Mouse (Mus musculus) CH12.LX (cell line): ENCODE measurements at regions not wholly inside any gene's neighbourhood (a gene's known extent, or its start where the extent isn't known, plus 50 kb on each side); places are given as distances from the start of the nearest gene placed in this dataset.

Experiments
- DNase-seq: peaks from one replicate; pipeline ENCODE4 v3.0.0-alpha.2; 2013; ENCODE audit errors: extremely low read depth
- H3K27ac ChIP-seq: 2 replicates; pipeline ENCODE4 v1.5.1; 2012; ENCODE audit warnings: low read depth, mild to moderate bottlenecking, control low read depth, moderate library complexity; ENCODE audit not compliant: insufficient read depth
- H3K27me3 ChIP-seq: replicated peaks from 2 replicates; pipeline ENCODE3; 2012; ENCODE audit warnings: inconsistent platforms
- H3K36me3 ChIP-seq, 2 experiments: replicated peaks in 1 of 2; 2 replicates each; pipeline versions ENCODE3 to v1.6.1; 2012; ENCODE audit warnings: inconsistent platforms in 1 of 2, low read length in 1 of 2, mild to moderate bottlenecking in 1 of 2, mixed read lengths in 1 of 2, moderate library complexity in 1 of 2; ENCODE audit not compliant: control insufficient read depth in 1 of 2, insufficient read depth in 1 of 2
- H3K4me1 ChIP-seq, 2 experiments: 2 replicates each; pipeline ENCODE4 v1.6.1; 2012; ENCODE audit warnings: inconsistent platforms in 1 of 2, moderate library complexity in 1 of 2; ENCODE audit not compliant: insufficient read depth in 2 of 2, control insufficient read depth in 1 of 2
- H3K4me2 ChIP-seq: 2 replicates; pipeline ENCODE4 v1.6.1; 2012; ENCODE audit warnings: low read depth, mild to moderate bottlenecking, control low read depth; ENCODE audit not compliant: poor library complexity, insufficient read depth, severe bottlenecking
- H3K4me3 ChIP-seq, 3 experiments: fragments of 150-350 bp in 1 of 3; sonication (generic) in 1 of 3; replicated peaks in 1 of 3; 2 replicates each; pipeline versions ENCODE3 to v1.5.1; 2011 to 2012; ENCODE audit warnings: low read depth in 2 of 3, low read length in 2 of 3, mild to moderate bottlenecking in 2 of 3, moderate library complexity in 2 of 3, control low read depth in 1 of 3, improper control_type of control experiment in 1 of 3, inconsistent platforms in 1 of 3, mixed read lengths in 1 of 3; ENCODE audit not compliant: poor library complexity in 1 of 3
- H3K79me2 ChIP-seq: replicated peaks from 2 replicates; pipeline ENCODE4 v1.6.1; 2012; ENCODE audit warnings: mild to moderate bottlenecking, moderate library complexity; ENCODE audit not compliant: control insufficient read depth, poor library complexity, insufficient read depth, severe bottlenecking; ENCODE audit errors: extremely low read depth
- H3K9ac ChIP-seq: 2 replicates; pipeline ENCODE4 v1.6.1; 2012; ENCODE audit warnings: low read depth, mild to moderate bottlenecking, control low read depth, moderate library complexity; ENCODE audit not compliant: insufficient read depth
- H3K9me3 ChIP-seq: replicated peaks from 2 replicates; pipeline ENCODE3; 2012; ENCODE audit warnings: low read length, inconsistent platforms, mixed read lengths
- BHLHE40 ChIP-seq: IDR thresholded peaks from 2 replicates; pipeline ENCODE4 v1.6.1; 2011; ENCODE audit warnings: mild to moderate bottlenecking, low read depth, low read length, improper control_type of control experiment
- CHD2 ChIP-seq: IDR thresholded peaks from 2 replicates; pipeline ENCODE4 v1.6.1; 2011; ENCODE audit warnings: low read length, improper control_type of control experiment
- E2F4 ChIP-seq: IDR thresholded peaks from 2 replicates; pipeline ENCODE4 v1.6.1; 2011; ENCODE audit warnings: low read depth, low read length, improper control_type of control experiment; ENCODE audit not compliant: insufficient replicate concordance
- ETS1 ChIP-seq: conservative IDR thresholded peaks from 2 replicates; pipeline ENCODE4 v1.6.1; 2012; ENCODE audit warnings: low read depth, mild to moderate bottlenecking, inconsistent platforms, low read length, improper control_type of control experiment, moderate library complexity
- JUN ChIP-seq: IDR thresholded peaks from 2 replicates; pipeline ENCODE4 v1.6.1; 2011; ENCODE audit warnings: low read depth, mild to moderate bottlenecking, low read length, improper control_type of control experiment, moderate library complexity; ENCODE audit not compliant: insufficient read depth
- JUND ChIP-seq: conservative IDR thresholded peaks from 2 replicates; pipeline ENCODE4 v1.6.1; 2011; ENCODE audit warnings: low read depth, low read length, improper control_type of control experiment
- KAT2A ChIP-seq: IDR thresholded peaks from 2 replicates; pipeline ENCODE4 v1.6.1; 2012; ENCODE audit warnings: low read length, improper control_type of control experiment, inconsistent platforms; ENCODE audit not compliant: insufficient replicate concordance
- MAX ChIP-seq: IDR thresholded peaks from 2 replicates; pipeline ENCODE4 v1.6.1; 2011; ENCODE audit warnings: low read length, improper control_type of control experiment
- MAZ ChIP-seq: IDR thresholded peaks from 2 replicates; pipeline ENCODE4 v1.6.1; 2012; ENCODE audit warnings: low read depth, mild to moderate bottlenecking, inconsistent platforms, low read length, improper control_type of control experiment, moderate library complexity
- MEF2A ChIP-seq: IDR thresholded peaks from 2 replicates; pipeline ENCODE4 v1.6.1; 2014; ENCODE audit warnings: low read depth, mild to moderate bottlenecking, inconsistent platforms, low read length, improper control_type of control experiment, borderline replicate concordance
- MYC ChIP-seq: IDR thresholded peaks from 2 replicates; pipeline ENCODE4 v1.6.1; 2011; ENCODE audit warnings: low read depth, mild to moderate bottlenecking, improper control_type of control experiment, low read length
- NELFE ChIP-seq: IDR thresholded peaks from 2 replicates; pipeline ENCODE4 v1.6.1; 2011; ENCODE audit warnings: low read depth, low read length, improper control_type of control experiment
- NRF1 ChIP-seq: IDR thresholded peaks from 2 replicates; pipeline ENCODE4 v1.6.1; 2014; ENCODE audit warnings: low read depth, mild to moderate bottlenecking, inconsistent platforms, low read length, improper control_type of control experiment, moderate library complexity
- POLR2A ChIP-seq: IDR thresholded peaks from 2 replicates; pipeline ENCODE4 v1.6.1; 2011; ENCODE audit warnings: low read depth, mild to moderate bottlenecking, improper control_type of control experiment, low read length
- POLR2AphosphoS2 ChIP-seq: IDR thresholded peaks from 2 replicates; pipeline ENCODE4 v1.6.1; 2011; ENCODE audit warnings: low read depth, low read length, improper control_type of control experiment
- RAD21 ChIP-seq: IDR thresholded peaks from 2 replicates; pipeline ENCODE4 v1.6.1; 2011; ENCODE audit warnings: low read depth, mild to moderate bottlenecking, low read length, improper control_type of control experiment, moderate library complexity
- SIN3A ChIP-seq: IDR thresholded peaks from 2 replicates; pipeline ENCODE4 v1.6.1; 2012; ENCODE audit warnings: low read length, improper control_type of control experiment, inconsistent platforms
- SMC3 ChIP-seq: IDR thresholded peaks from 2 replicates; pipeline ENCODE4 v1.6.1; 2011; ENCODE audit warnings: low read depth, low read length, improper control_type of control experiment
- TCF12 ChIP-seq: IDR thresholded peaks from 2 replicates; pipeline ENCODE4 v1.6.1; 2014; ENCODE audit warnings: low read depth, mild to moderate bottlenecking, inconsistent platforms, low read length, improper control_type of control experiment
- USF2 ChIP-seq: conservative IDR thresholded peaks from 2 replicates; pipeline ENCODE4 v1.6.1; 2011; ENCODE audit warnings: low read depth, low read length, improper control_type of control experiment
- dilution Hi-C: fragments of 300-500 bp; cut with MboI; formaldehyde crosslinking; loops from 2 replicates; pipeline ENCODE4 v1.14.3; 2020; ENCODE audit warnings: low sequenced_read_pairs; ENCODE audit not compliant: extremely low pct_unique_long_range_greater_than_20kb, extremely low pct_ligation_motif_present
- in situ Hi-C: fragments of 300-500 bp; cut with MboI; formaldehyde crosslinking; loops from 3 replicates; pipeline ENCODE4 v1.14.3; 2019; ENCODE audit warnings: low sequenced_read_pairs, low pct_ligation_motif_present, low pct_unique_long_range_greater_than_20kb, mixed read lengths

- H3K4me2 ChIP-seq: no peak overlapping the region
- H3K27me3 ChIP-seq: no peaks in the 10 kb centered on the region
- H3K36me3 ChIP-seq: no peaks in the 10 kb centered on the region
- no peaks in the 10 kb centered on the region for H3K79me2 ChIP-seq
- peaks cover 14% of the 10 kb centered on the region for H3K9me3 ChIP-seq
- H3K27ac ChIP-seq: no peak overlapping the region
- in situ Hi-C loops: no loop called here
- no peaks in the 10 kb centered on the region for H3K4me1 ChIP-seq
- H3K4me3 ChIP-seq: no peak overlapping the region
- DNase-seq: no peak
- TF ChIP-seq RAD21 (no peak), TCF12 (no peak), JUN (no peak), MAX (no peak), MEF2A (no peak), POLR2AphosphoS2 (no peak)
- TF ChIP-seq, all 38 proteins: peak for 0
- dilution Hi-C loops: no loop called here
- H3K9ac ChIP-seq: no peak overlapping the region
Measured at GRCm38 (mm10) chr14:98829958-98830633, 164.0 kb downstream of the Rpl36a-ps1 start.

- Histone ChIP-seq H3K9ac (no peak overlapping the region), H3K36me3 (no peaks in the 10 kb centered on the region), H3K27me3 (no peaks in the 10 kb centered on the region), H3K27ac (no peak overlapping the region), H3K4me1 (no peaks in the 10 kb centered on the region), H3K9me3 (peaks cover 14% of the 10 kb centered on the region), H3K79me2 (no peaks in the 10 kb centered on the region), H3K4me3 (no peak overlapping the region), H3K4me2 (no peak overlapping the region)
- TF ChIP-seq USF2: no peak
- no peak for TF ChIP-seq RAD21
- no peak for TF ChIP-seq KAT2A
- no peak for TF ChIP-seq ETS1
- no peak for TF ChIP-seq SIN3A
- TF ChIP-seq CHD2: no peak
- TF ChIP-seq E2F4: no peak
- no peak for TF ChIP-seq POLR2A
- no peak for TF ChIP-seq NELFE
- dilution Hi-C loops (no loop called here), in situ Hi-C loops (no loop called here)
- no peak for DNase-seq
Measured at GRCm38 (mm10) chr14:98827490-98827889, 166.6 kb downstream of the Rpl36a-ps1 start.

- dilution Hi-C loops (no loop called here), in situ Hi-C loops (no loop called here)
Measured at GRCm38 (mm10) chr14:98813657-98814056, 180.5 kb downstream of the Rpl36a-ps1 start.

More at GRCm38 (mm10) chr14:98813657-98814056, 180.5 kb downstream of the Rpl36a-ps1 start:
- Histone ChIP-seq H3K79me2 (no peaks in the 10 kb centered on the region), H3K4me3 (no peak overlapping the region), H3K36me3 (no peaks in the 10 kb centered on the region), H3K9me3 (peaks cover 21% of the 10 kb centered on the region), H3K4me1 (no peaks in the 10 kb centered on the region), H3K27ac (no peak overlapping the region), H3K27me3 (no peaks in the 10 kb centered on the region), H3K4me2 (no peak overlapping the region), H3K9ac (no peak overlapping the region)
- no peak for DNase-seq
- no peak for TF ChIP-seq NRF1
- no peak for TF ChIP-seq MYC
- no peak for TF ChIP-seq SMC3
- TF ChIP-seq E2F4: no peak
- TF ChIP-seq MAZ: no peak
- no peak for TF ChIP-seq JUND
- TF ChIP-seq BHLHE40: no peak
- no peak for TF ChIP-seq SIN3A
